Mouse (Mus musculus) myocyte (in vitro differentiated cells): ENCODE measurements at regions not wholly inside any gene's neighbourhood (a gene's known extent, or its start where the extent isn't known, plus 50 kb on each side); places are given as distances from the start of the nearest gene placed in this dataset.

Source experiments
- CEBPB ChIP-seq: IDR thresholded peaks from 2 replicates; pipeline ENCODE4 v1.6.1; 2011; ENCODE audit warnings: mild to moderate bottlenecking, moderate library complexity; ENCODE audit not compliant: poor library complexity, insufficient read depth, severe bottlenecking
- MAX ChIP-seq: IDR thresholded peaks from one replicate; pipeline ENCODE4 v1.6.1; 2011; ENCODE audit warnings: low read depth, mild to moderate bottlenecking, control low read depth
- MYOG ChIP-seq, 3 experiments: IDR thresholded peaks; one replicate each; pipeline ENCODE4 v1.6.1; 2011; ENCODE audit warnings: control low read depth in 2 of 3, low read depth in 2 of 3, mild to moderate bottlenecking in 2 of 3; ENCODE audit not compliant: insufficient read length in 2 of 3, control insufficient read depth in 1 of 3, insufficient read depth in 1 of 3
- POLR2A ChIP-seq: IDR thresholded peaks from one replicate; pipeline ENCODE4 v1.6.1; 2011; ENCODE audit warnings: low read depth, mild to moderate bottlenecking, control low read depth, moderate library complexity; ENCODE audit not compliant: insufficient read length
- POLR2AphosphoS2 ChIP-seq: IDR thresholded peaks from one replicate; pipeline ENCODE4 v1.6.1; 2011; ENCODE audit warnings: low read depth, control low read depth; ENCODE audit not compliant: insufficient read length
- TCF12 ChIP-seq: IDR thresholded peaks from one replicate; pipeline ENCODE4 v1.6.1; 2011; ENCODE audit warnings: mild to moderate bottlenecking, control low read depth; ENCODE audit not compliant: poor library complexity, insufficient read depth, severe bottlenecking
- TCF3 ChIP-seq: IDR thresholded peaks from one replicate; pipeline ENCODE4 v1.6.1; 2011; ENCODE audit warnings: low read depth, control low read depth; ENCODE audit not compliant: insufficient read length
- USF1 ChIP-seq: IDR thresholded peaks from one replicate; pipeline ENCODE4 v1.6.1; 2011; ENCODE audit warnings: low read depth, mild to moderate bottlenecking, control low read depth, moderate library complexity

DNA sequence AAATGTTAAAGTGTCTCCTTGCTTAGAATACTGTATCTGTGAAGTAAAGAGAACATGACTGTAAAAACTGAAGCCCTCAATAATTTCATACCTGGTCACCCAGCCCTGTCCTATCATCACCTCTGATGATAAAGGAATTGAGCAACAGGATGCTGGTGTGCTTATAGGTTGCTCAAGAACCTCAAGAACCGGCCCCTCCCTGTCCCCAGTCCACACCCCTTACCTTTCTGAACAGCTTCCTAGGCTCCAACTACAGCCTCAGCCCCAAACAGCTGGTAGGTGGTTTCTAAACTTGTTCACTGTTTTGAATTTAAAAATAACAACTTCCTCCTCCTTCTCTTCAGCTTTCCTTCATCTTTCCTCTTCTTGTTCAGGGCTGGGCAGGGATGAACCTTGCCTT, 142.1 kb upstream of the Zranb2 start:
- TF ChIP-seq POLR2A (no peak), TCF3 (no peak), MAX (no peak), CEBPB (no peak), POLR2AphosphoS2 (no peak), USF1 (no peak), TCF12 (no peak), MYOG (IDR thresholded peaks at IDR 0.05; ENCODE audit: control insufficient read depth in 1 of 3, insufficient read depth in 1 of 3, insufficient read length in 2 of 3, low read depth in 2 of 3) (no peak)
